Mouse (Mus musculus): ENCODE results near the gene Cox16. TPM values are rescaled to one million over a fixed set of nuclear protein-coding genes. Genes with fewer than 3 reads are reported as not detected.

The Cox16 gene
- 99.0 TPM for polyA plus RNA-seq (2015; fragmentation: Illumina TruSeq; extraction: RNeasy Lipid Tissue Mini Kit (QIAGEN cat#74804); ENCODE audit: insufficient read depth, low replicate concordance)

DNA sequence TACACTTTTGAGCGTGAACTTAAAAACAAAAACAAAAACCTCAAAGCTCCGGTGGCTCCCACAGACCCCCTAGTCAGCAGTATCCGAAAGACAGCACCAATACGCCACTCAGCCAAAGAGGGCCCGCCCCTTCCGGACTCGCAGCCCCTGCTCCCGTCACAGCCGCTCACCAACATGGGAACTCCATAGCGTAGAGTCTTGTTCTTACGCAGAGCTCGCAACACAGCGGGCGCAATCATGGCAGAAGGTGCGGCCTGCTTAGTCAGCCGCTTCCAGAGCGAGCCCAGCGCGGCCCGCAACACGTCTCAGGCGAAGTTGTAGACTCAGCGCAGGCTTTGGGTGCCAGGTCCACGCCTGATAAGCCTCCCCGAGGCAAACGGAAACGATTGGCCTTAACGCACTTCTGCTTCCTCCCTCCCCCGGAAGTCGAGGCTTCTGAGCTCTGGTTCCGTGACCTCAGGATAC is at the start of gene Cox16:
Gene Cox16, minus strand, starts transcription at position 401 of the 465 bp plus-strand sequence.

DNA sequence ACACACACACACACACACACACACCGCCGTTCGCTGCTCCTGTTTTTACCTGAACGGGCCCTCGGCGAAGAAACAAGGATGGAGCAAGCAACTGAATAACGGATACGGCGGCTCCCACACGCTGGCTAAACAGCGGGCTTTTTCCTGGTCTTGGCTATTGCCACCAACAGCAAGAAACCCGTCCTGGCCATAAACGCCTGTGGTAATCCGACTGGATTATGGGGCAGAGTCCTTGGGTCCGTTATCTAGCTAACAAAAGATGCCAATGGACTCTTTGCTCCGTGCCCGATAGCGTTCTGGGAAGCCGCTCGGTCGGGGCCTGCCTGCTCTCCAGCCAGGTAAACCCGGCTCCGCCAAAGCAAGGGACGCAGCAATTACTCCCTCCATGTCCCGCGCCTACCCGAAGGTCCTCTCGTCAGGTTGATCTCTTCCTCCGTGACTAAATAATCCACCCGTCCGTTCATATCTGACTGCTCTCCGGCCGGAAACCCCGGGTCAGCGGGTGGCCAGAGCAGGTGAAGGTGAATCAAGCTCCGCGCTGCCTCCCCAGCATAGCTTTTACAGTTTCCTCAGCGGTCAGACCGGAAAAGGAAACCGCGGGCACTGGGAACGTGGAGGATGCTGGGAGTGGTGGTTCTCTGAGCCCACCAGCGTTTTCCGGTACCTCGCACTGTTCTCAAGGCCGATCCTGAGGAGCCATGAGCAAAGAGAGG is 47.5 kb upstream of the Cox16 start, which contains the start of the genes Gm20498 and Synj2bp:
Gene Gm20498, minus strand, starts transcription at position 590 of the 713 bp plus-strand sequence.
Gene Synj2bp, minus strand, starts transcription at position 596 of the 713 bp plus-strand sequence.

DNA sequence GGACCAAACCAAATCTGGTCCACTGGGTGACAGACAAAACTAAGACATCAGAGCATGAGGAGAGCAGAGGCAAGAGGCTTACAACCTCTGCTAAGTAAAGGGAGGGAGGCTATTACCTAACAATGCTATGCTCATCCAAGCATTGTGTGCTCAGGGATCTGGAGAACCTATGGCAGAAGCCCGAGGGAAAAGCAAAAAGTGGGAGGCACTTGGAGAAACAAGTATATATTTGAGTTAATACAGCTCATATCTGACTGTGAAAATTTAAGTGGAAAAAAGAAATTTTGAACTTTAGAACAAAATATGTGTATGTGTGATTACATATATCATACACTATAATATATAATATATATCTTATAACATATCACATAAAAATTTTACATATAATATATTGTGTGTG is 63.1 kb downstream of the Cox16 start, which contains the start of gene Adam4:
Gene Adam4, minus strand, starts transcription at position 101 of the 400 bp plus-strand sequence.

GRCm38 (mm10) chr12:81379364-81379763 is 105.6 kb downstream of the Cox16 start, which contains the start of gene Gm4787:
Gene Gm4787 (minus strand): TSS chr12:81379464.

GRCm38 (mm10) chr12:81332875-81333421 is 152.0 kb downstream of the Cox16 start, which contains the start of gene Slc8a3:
Gene Slc8a3 (minus strand): TSS chr12:81333180.

Other genes with a start within 250 kb of the Cox16 start
- not detected for gene Slc8a3, start 151.9 kb downstream of the Cox16 start, polyA plus RNA-seq (2015; fragmentation: Illumina TruSeq; extraction: RNeasy Lipid Tissue Mini Kit (QIAGEN cat#74804); ENCODE audit: insufficient read depth, low replicate concordance)
- gene Gm4787, start 105.7 kb downstream of the Cox16 start, polyA plus RNA-seq (2015; fragmentation: Illumina TruSeq; extraction: RNeasy Lipid Tissue Mini Kit (QIAGEN cat#74804); ENCODE audit: insufficient read depth, low replicate concordance) = 2.8 TPM
- gene Adam4, start 63.2 kb downstream of the Cox16 start, polyA plus RNA-seq (2015; fragmentation: Illumina TruSeq; extraction: RNeasy Lipid Tissue Mini Kit (QIAGEN cat#74804); ENCODE audit: insufficient read depth, low replicate concordance) = 3.6 TPM
- gene Gm20498, start 47.8 kb upstream of the Cox16 start, polyA plus RNA-seq (2015; fragmentation: Illumina TruSeq; extraction: RNeasy Lipid Tissue Mini Kit (QIAGEN cat#74804); ENCODE audit: insufficient read depth, low replicate concordance) = 2.6 TPM
- gene Synj2bp, start 47.8 kb upstream of the Cox16 start, polyA plus RNA-seq (2015; fragmentation: Illumina TruSeq; extraction: RNeasy Lipid Tissue Mini Kit (QIAGEN cat#74804); ENCODE audit: insufficient read depth, low replicate concordance) = 55.6 TPM
- gene Adam21, start 83.3 kb upstream of the Cox16 start, polyA plus RNA-seq (2015; fragmentation: Illumina TruSeq; extraction: RNeasy Lipid Tissue Mini Kit (QIAGEN cat#74804); ENCODE audit: insufficient read depth, low replicate concordance) = 0.10 TPM
- gene Med6, start 109.9 kb upstream of the Cox16 start, polyA plus RNA-seq (2015; fragmentation: Illumina TruSeq; extraction: RNeasy Lipid Tissue Mini Kit (QIAGEN cat#74804); ENCODE audit: insufficient read depth, low replicate concordance) = 60.4 TPM
- gene Ttc9, start 146.1 kb upstream of the Cox16 start, polyA plus RNA-seq (2015; fragmentation: Illumina TruSeq; extraction: RNeasy Lipid Tissue Mini Kit (QIAGEN cat#74804); ENCODE audit: insufficient read depth, low replicate concordance) = 0.50 TPM